ENCODE assay signal across 12 mouse cellular contexts in the genomic region with DNA sequence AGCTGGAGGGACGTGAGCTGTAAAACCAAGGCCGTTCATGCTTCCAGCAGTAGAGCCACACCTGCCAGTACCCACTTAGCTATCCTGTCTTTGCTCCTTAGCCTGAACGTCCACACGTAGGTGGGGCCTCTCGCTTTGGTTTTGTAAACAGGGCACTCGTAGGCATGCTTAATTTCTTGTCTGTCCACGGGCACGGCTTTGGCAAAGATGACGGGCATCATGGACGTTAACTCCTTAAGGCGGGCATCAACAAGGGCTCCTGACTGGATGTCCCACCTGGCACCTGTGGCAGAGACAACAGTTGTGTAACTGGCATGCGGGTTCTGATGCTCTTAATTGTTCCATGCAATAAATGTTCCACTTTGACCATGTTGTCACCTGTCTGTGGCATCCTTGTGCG.
"Had no signal": no experiment of that assay in that cellular context is flagged by ENCODE, and none has a peak within 500 bp of the region (broad histone marks: within the 10 kb centered on the region; RNA-seq: fewer than 3 reads in every experiment).

No protein-coding gene starts in this region.

- DNase-seq: left cerebral cortex, postnatal 4 days; liver; liver, embryonic 13.5 days; liver, postnatal 0 days; lung, adult 18-20 months; lung, adult 2 months; lung, embryonic 14.5 days; lung, postnatal 10 days; lung, postnatal 14 days; lung, postnatal 36 days; lung, postnatal 4 days; midbrain, embryonic 14.5 days had no signal
